ENCODE assay signal across 8 mouse cellular contexts in the genomic region with DNA sequence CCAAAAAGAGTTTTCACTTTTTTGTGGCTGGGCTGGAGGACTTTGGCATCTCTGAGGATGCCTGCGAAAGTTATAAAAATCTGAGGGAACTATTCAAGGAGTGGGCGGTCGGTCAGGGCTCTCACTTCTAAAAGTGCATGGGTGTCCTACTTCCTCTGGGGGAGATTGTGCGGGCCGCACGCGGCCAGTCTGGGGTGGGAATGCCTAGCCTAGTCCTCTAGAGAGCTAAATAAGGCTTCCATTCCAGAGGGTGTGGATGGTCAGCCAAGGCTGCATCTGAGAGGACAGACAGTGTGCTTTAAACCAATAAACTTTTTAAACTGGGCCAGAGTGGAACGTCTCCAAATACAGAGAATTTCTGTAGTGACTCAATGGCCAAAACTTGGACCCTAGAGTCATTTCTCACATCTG. TPM values are rescaled to one million over a fixed set of nuclear protein-coding genes. Genes with fewer than 3 reads are reported as not detected.
DNase-seq lines count a peak whose midpoint lies in the region; ATAC-seq lines count a peak whose summit lies in the region.

No protein-coding gene starts in this region.

- H3K4me3 ChIP-seq in intestine, embryonic 16.5 days (ENCODE audit: low read length): peak overlapping the region; percentile 67
- peak overlapping the region; percentile 92 for H3K4me3 ChIP-seq in midbrain, embryonic 15.5 days

- H3K4me1 ChIP-seq in intestine, embryonic 16.5 days (ENCODE audit: control insufficient read depth, insufficient read depth, low read length): peaks cover 18% of the 10 kb centered on the region
- peaks cover 42% of the 10 kb centered on the region for H3K4me1 ChIP-seq in midbrain, embryonic 15.5 days

- H3K9ac ChIP-seq in intestine, embryonic 16.5 days (ENCODE audit: low read depth, low read length): peak overlapping the region; percentile 83
- H3K9ac ChIP-seq in midbrain, embryonic 15.5 days: peak overlapping the region; percentile 87

- peak; percentile 17 for DNase-seq in ovary, postnatal 36 days (ENCODE audit: low spot score)
- no peak for DNase-seq in ovary, postnatal 14 days (ENCODE audit: low spot score)
- DNase-seq in heart, adult 11 months: peak; percentile 98
- DNase-seq in cerebellum, postnatal 36 days: no peak
- no peak for DNase-seq in B cell, adult 2 months
- no peak for DNase-seq in cerebellum, postnatal 4 days (ENCODE audit: low spot score in 2 of 2)

- no peaks in the 10 kb centered on the region for H3K9me3 ChIP-seq in intestine, embryonic 16.5 days (ENCODE audit: control insufficient read depth, low read length)
- H3K9me3 ChIP-seq in midbrain, embryonic 15.5 days: no peaks in the 10 kb centered on the region

- H3K27ac ChIP-seq in intestine, embryonic 16.5 days (ENCODE audit: low read length): peak overlapping the region; percentile 86
- peak overlapping the region; percentile 89 for H3K27ac ChIP-seq in midbrain, embryonic 15.5 days

- 16% methylated on average over 8 of the region's 8 CpGs for WGBS in intestine, embryonic 16.5 days
- 8% methylated on average over 8 of the region's 8 CpGs for WGBS in midbrain, embryonic 15.5 days

- 0 out of 2 replicates have a peak, but pooled peaks cover 2% of the 10 kb centered on the region for H3K36me3 ChIP-seq in intestine, embryonic 16.5 days (ENCODE audit: control insufficient read depth, insufficient read depth, low read length)
- H3K36me3 ChIP-seq in midbrain, embryonic 15.5 days (replicated peaks): no peaks in the 10 kb centered on the region

- no peak for ATAC-seq in intestine, embryonic 16.5 days
- no peak for ATAC-seq in midbrain, embryonic 15.5 days (replicated peaks)

- H3K4me2 ChIP-seq in intestine, embryonic 16.5 days (ENCODE audit: low read depth, low read length): peak overlapping the region; percentile 82
- H3K4me2 ChIP-seq in midbrain, embryonic 15.5 days: peak overlapping the region; percentile 91

- no peaks in the 10 kb centered on the region for H3K27me3 ChIP-seq in intestine, embryonic 16.5 days (replicated peaks; ENCODE audit: control insufficient read depth, insufficient read depth, low read length)
- no peaks in the 10 kb centered on the region for H3K27me3 ChIP-seq in midbrain, embryonic 15.5 days (replicated peaks)

RNA-seq across cellular contexts. Expression of a gene that starts 1.9 kb away (rescaled TPM):
- 48.2 and 53.5 TPM in 2 replicates for polyA plus RNA-seq in intestine, embryonic 16.5 days (2015; fragmentation: Nextera tagmentation; extraction: Ambion mirVana)
- 49.5 and 52.3 TPM in 2 replicates for polyA plus RNA-seq in midbrain, embryonic 15.5 days (2015; fragmentation: Nextera tagmentation; extraction: Ambion mirVana)

Comparison
In these comparisons a context has a peak if more than half of its experiments do, and no peak if none do; other contexts are left out.
1. DNase-seq: peak in ovary, postnatal 36 days (single experiment) and heart, adult 11 months (single experiment); none in ovary, postnatal 14 days (single experiment), cerebellum, postnatal 36 days (0 of 2), B cell, adult 2 months (0 of 2) and cerebellum, postnatal 4 days (0 of 2).